Mouse (Mus musculus) midbrain, postnatal 0 days (tissue): ENCODE data around the gene Emilin2. TPM values are rescaled to one million over a fixed set of nuclear protein-coding genes. Genes with fewer than 3 reads are reported as not detected.

Source experiments
- ATAC-seq: fragments of 200-750 bp; cut with Nextera tagmentation; 2 replicates; pipeline ENCODE4 v1.8.0; 2017; ENCODE audit warnings: moderate number of reproducible peaks, mild to moderate bottlenecking, moderate TSS enrichment, moderate library complexity; ENCODE audit not compliant: low FRiP score
- DNase-seq: peaks from one replicate; pipeline ENCODE4 v3.0.0-alpha.2; 2015; ENCODE audit warnings: low spot score
- H3K27ac ChIP-seq: fragments of 300-500 bp; sonication (generic); 2 replicates; pipeline ENCODE4 v1.5.1; 2014; ENCODE audit warnings: low read depth, mild to moderate bottlenecking, low read length, mixed read lengths
- H3K27me3 ChIP-seq: fragments of 300-500 bp; sonication (generic); 2 replicates; pipeline ENCODE4 v1.6.1; 2014; ENCODE audit warnings: low read length, control low read depth, mixed read lengths; ENCODE audit not compliant: insufficient read depth
- H3K36me3 ChIP-seq: fragments of 300-500 bp; sonication (generic); 2 replicates; pipeline ENCODE4 v1.6.1; 2014; ENCODE audit warnings: low read length, control low read depth, mixed read lengths; ENCODE audit not compliant: insufficient read depth
- H3K4me1 ChIP-seq: fragments of 300-500 bp; sonication (generic); 2 replicates; pipeline ENCODE4 v1.6.1; 2014; ENCODE audit warnings: mild to moderate bottlenecking, control low read depth, antibody characterized with exemption, low read length, mixed read lengths; ENCODE audit not compliant: insufficient read depth
- H3K4me2 ChIP-seq: fragments of 300-500 bp; sonication (generic); 2 replicates; pipeline ENCODE4 v1.6.1; 2014; ENCODE audit warnings: low read depth, mild to moderate bottlenecking, low read length, mixed read lengths; ENCODE audit not compliant: poor library complexity, severe bottlenecking
- H3K4me3 ChIP-seq: fragments of 300-500 bp; sonication (generic); 2 replicates; pipeline ENCODE4 v1.5.1; 2014; ENCODE audit warnings: low read depth, mild to moderate bottlenecking, low read length, moderate library complexity
- H3K9ac ChIP-seq: fragments of 300-500 bp; sonication (generic); replicated peaks from 2 replicates; pipeline ENCODE4 v1.6.1; 2014; ENCODE audit warnings: mild to moderate bottlenecking, low read length, moderate library complexity, mixed read lengths; ENCODE audit not compliant: poor library complexity, severe bottlenecking
- H3K9me3 ChIP-seq: fragments of 300-500 bp; sonication (generic); 2 replicates; pipeline ENCODE4 v1.6.1; 2016; ENCODE audit warnings: low read length, control low read depth
- CTCF ChIP-seq: IDR thresholded peaks from 2 replicates; pipeline ENCODE4 v1.5.1; 2016; ENCODE audit warnings: antibody characterized with exemption, mild to moderate bottlenecking
- WGBS: fragments of 180-500 bp; shearing (Covaris S2); extraction: QIAGEN DNeasy Blood & Tissue Kit; methylation state at CpG from one replicate; pipeline ENCODE4 v1.1.7; 2014; 5-methylcytosine and 5-hydroxymethylcytosine counted together
- polyA plus RNA-seq: library from polyadenylated mRNA; unstranded; fragments of >200 nt; fragmentation: Nextera tagmentation; extraction: Ambion mirVana; gene quantifications from 2 replicates; pipeline ENCODE4 v1.2.1, GENCODE M21; 2015
- total RNA-seq: library from RNA; depleted of rRNA; stranded (reverse); fragments of >200 nt; gene quantifications from 2 replicates; pipeline ENCODE4 v1.2.3, GENCODE M21; 2014

Emilin2 gene
- total and polyA plus RNA-seq, 2 experiments from 2014 or later, result 0.93 to 1.9 TPM

DNA sequence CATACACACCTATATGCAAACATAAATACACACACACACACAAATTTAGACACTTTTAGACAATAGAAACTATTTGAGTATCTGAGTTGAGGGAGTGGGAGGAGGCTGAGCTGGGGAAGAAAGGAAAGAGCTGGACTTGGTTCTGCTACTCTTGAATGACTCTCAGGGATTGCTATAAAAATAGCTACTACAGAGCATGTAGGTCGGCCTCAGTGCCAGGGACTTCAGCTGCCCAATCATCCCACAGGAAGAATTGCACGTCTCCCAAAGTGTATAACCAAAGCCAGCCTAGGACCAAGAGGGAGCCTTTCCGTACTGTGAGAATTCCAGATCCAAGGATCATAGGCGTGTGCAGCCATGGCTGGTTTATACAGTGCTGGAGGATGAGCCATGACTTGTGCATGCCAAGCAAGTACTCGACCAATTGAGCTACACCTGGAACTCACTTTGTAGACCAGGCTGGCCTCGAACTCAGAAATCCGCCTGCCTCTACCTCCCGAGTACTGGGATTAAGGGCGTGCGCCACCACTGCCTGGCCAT, 4.5 kb downstream of the Emilin2 start:
- Histone ChIP-seq H3K4me1 (peaks cover 8% of the 10 kb centered on the region; the same call in 1 of the 2 replicates), H3K4me2 (no peak overlapping the region), H3K36me3 (no peaks in the 10 kb centered on the region), H3K9me3 (no peaks in the 10 kb centered on the region), H3K4me3 (no peak overlapping the region), H3K9ac (no peak overlapping the region), H3K27ac (no peak overlapping the region), H3K27me3 (peaks cover 16% of the 10 kb centered on the region)
- no peak for TF ChIP-seq CTCF
- WGBS, result 89% methylated on average over 10 of the region's 10 CpGs
- no peak for DNase-seq
- ATAC-seq, result no peak

DNA sequence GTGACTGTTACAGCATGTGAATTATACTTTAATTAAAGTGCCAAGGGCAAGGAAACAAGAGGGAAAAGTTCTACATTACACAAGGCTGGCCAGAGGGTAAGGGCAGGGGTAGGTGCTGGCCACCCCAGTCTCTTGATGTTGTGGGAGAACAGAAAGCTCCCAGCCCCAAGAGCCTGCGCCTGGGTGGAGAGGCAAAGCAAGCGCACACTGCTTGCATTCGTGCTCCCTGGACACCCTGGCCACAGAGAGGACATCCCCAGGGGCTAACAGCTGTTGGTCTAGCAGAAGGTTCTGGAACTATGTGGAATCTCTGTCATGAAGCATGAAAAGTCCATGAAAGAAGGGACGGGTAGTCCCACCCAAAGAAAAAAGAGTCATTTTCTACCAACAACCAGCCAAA, 5.1 kb downstream of the Emilin2 start:
- WGBS, result 90% methylated on average over 4 of the region's 4 CpGs
- Histone ChIP-seq H3K9ac (no peak overlapping the region), H3K4me3 (no peak overlapping the region), H3K27ac (no peak overlapping the region), H3K36me3 (no peaks in the 10 kb centered on the region), H3K4me2 (no peak overlapping the region), H3K4me1 (peaks cover 8% of the 10 kb centered on the region; the same call in 1 of the 2 replicates), H3K27me3 (peaks cover 10% of the 10 kb centered on the region), H3K9me3 (no peaks in the 10 kb centered on the region)
- no peak for TF ChIP-seq CTCF
- no peak for DNase-seq
- no peak for ATAC-seq

DNA sequence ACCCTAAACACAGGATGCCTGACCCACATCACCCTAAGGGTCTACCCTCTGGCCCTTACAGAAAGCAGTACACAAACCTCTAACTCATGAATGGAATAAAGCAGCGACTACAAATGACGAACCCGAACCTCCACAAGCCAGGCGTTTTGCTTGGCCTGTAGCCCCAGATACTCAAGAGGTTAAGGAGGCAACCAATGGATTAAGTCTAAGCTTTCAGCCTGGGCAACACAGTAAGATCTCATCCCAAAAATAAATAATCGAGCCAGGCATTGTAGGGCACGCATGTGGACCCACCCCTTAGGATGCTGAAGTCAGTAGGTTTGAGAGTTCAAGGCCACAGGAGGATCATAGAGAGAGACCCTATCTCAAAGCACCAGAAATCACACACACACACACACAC, 5.7 kb downstream of the Emilin2 start:
- Histone ChIP-seq H3K4me3 (no peak overlapping the region), H3K27me3 (peaks cover 10% of the 10 kb centered on the region; the same call in 1 of the 2 replicates), H3K27ac (no peak overlapping the region), H3K36me3 (no peaks in the 10 kb centered on the region), H3K9me3 (no peaks in the 10 kb centered on the region), H3K4me2 (no peak overlapping the region), H3K4me1 (peaks cover 3% of the 10 kb centered on the region; the same call in 1 of the 2 replicates), H3K9ac (no peak overlapping the region)
- no peak for TF ChIP-seq CTCF
- no peak for ATAC-seq
- DNase-seq, result no peak
- 88% methylated on average over 6 of the region's 6 CpGs for WGBS

DNA sequence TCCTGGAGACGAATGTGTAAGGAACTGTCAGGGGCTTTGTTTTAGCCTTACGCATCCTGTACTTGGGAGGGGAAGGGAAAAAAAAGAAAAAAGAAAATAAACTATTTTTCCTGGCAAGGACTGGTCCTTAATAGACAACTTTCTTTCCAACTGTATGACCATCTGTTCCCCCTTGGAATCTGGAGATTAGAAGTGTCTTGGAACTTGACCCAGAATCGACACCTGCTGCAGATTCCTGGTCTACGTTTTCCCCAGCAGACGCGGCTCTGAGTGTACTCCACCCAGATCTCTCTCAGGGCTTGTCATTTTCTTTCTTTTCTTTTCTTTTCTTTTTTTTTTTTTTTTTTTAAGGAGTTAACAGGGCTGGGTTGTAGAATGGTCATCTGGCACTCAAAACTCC, 8.3 kb downstream of the Emilin2 start:
- Histone ChIP-seq H3K9ac (no peak overlapping the region), H3K36me3 (no peaks in the 10 kb centered on the region), H3K4me1 (no peaks in the 10 kb centered on the region), H3K27ac (no peak overlapping the region), H3K27me3 (no peaks in the 10 kb centered on the region), H3K4me3 (no peak overlapping the region), H3K9me3 (no peaks in the 10 kb centered on the region), H3K4me2 (no peak overlapping the region)
- 70% methylated on average over 6 of the region's 6 CpGs for WGBS
- ATAC-seq, result no peak
- no peak for DNase-seq
- no peak for TF ChIP-seq CTCF

DNA sequence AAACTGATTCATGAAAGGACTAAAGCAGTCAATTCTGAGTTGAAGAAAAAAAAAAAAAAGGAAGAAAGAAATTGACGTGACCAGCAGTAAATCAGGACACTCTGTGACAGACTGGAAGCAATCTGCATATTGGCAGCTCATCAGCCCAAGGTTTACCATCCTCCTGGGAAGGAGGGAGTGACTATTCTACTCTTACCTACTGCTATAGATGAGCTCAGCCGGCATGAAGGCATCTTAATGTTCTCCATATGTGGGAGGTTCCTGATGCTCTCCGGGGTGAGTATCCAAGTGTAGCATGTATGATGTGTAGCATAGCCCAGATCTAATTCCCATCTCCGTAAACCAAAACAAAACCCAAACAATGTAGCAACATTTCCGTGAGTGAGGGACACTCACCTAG, 10.4 kb downstream of the Emilin2 start:
- Histone ChIP-seq H3K27ac (no peak overlapping the region), H3K9me3 (no peaks in the 10 kb centered on the region), H3K4me2 (no peak overlapping the region), H3K4me3 (no peak overlapping the region), H3K4me1 (no peaks in the 10 kb centered on the region), H3K27me3 (no peaks in the 10 kb centered on the region), H3K36me3 (no peaks in the 10 kb centered on the region), H3K9ac (no peak overlapping the region)
- 84% methylated on average over 5 of the region's 5 CpGs for WGBS
- DNase-seq (no peak), ATAC-seq (no peak)
- no peak for TF ChIP-seq CTCF

DNA sequence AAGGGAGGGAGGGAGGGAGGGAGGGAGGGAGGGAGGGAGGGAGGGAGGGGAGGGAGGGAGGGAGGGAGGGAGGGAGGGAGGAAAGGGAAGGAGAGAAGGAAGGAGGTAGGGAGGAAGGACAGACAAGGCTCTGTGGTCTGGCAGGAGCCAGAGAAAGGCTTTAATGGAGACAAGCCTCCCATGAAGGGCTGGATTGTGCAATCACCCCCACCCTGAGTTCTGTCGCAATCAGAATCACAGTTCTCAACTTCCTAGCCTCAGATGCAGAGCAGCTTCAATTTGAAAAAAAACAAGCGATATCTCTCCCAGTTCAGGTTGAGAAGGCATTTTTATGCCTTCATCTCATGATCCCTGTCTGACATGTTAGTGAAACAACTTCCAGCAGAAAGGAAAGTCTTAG, 11.4 kb downstream of the Emilin2 start:
- ATAC-seq (no peak), DNase-seq (no peak)
- H3K4me3 ChIP-seq, result no peak overlapping the region
- no peaks in the 10 kb centered on the region for H3K27me3 ChIP-seq
- 90% methylated on average over 2 of the region's 2 CpGs for WGBS
- TF ChIP-seq CTCF, result no peak
- no peaks in the 10 kb centered on the region for H3K4me1 ChIP-seq
- H3K36me3 ChIP-seq, result no peaks in the 10 kb centered on the region
- no peak overlapping the region for H3K9ac ChIP-seq
- no peak overlapping the region for H3K4me2 ChIP-seq
- no peak overlapping the region for H3K27ac ChIP-seq
- no peaks in the 10 kb centered on the region for H3K9me3 ChIP-seq
